Comparison of ENCODE assay signal across 15 mouse cellular contexts in the genomic region with DNA sequence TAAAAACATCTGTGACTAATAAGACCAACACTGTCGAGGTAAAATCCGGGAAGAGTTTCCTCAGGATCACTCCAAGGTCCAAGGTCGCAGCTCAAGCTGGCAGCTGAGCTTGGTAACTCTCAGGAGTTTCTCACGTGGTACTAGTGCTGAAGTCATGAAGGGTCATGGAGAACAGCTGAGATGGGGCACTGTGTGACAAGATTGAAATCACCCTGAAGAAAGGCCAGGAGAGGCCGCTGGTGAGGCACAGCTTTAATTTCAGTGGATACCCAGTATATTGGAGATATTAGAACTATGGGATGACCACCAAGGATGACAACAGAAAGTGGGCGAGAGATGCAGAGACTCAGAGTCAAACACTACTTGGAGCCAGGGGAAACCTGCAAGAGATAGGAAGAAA. TPM values are rescaled to one million over a fixed set of nuclear protein-coding genes. Genes with fewer than 3 reads are reported as not detected.
DNase-seq lines count a peak whose midpoint lies in the region; ATAC-seq lines count a peak whose summit lies in the region.
"Had no signal": no experiment of that assay in that cellular context is flagged by ENCODE, and none has a peak within 500 bp of the region (broad histone marks: within the 10 kb centered on the region; RNA-seq: fewer than 3 reads in every experiment).

No protein-coding gene starts in this region.

- no peaks in the 10 kb centered on the region for H3K27me3 ChIP-seq in hindbrain, embryonic 10.5 days (ENCODE audit: insufficient read depth, poor library complexity, severe bottlenecking)
- no peaks in the 10 kb centered on the region for H3K27me3 ChIP-seq in hindbrain, embryonic 12.5 days
- no peaks in the 10 kb centered on the region for H3K27me3 ChIP-seq in forebrain, embryonic 13.5 days
- H3K27me3 ChIP-seq: hindbrain, embryonic 13.5 days had no signal

- no peak overlapping the region for H3K4me3 ChIP-seq in hindbrain, embryonic 10.5 days
- H3K4me3 ChIP-seq in hindbrain, embryonic 12.5 days = no peak overlapping the region
- H3K4me3 ChIP-seq in forebrain, embryonic 13.5 days = no peak overlapping the region
- H3K4me3 ChIP-seq: hindbrain, embryonic 13.5 days had no signal

- no peaks in the 10 kb centered on the region for H3K36me3 ChIP-seq in hindbrain, embryonic 10.5 days
- no peaks in the 10 kb centered on the region for H3K36me3 ChIP-seq in hindbrain, embryonic 12.5 days
- no peaks in the 10 kb centered on the region for H3K36me3 ChIP-seq in forebrain, embryonic 13.5 days (ENCODE audit: poor library complexity, severe bottlenecking)
- H3K36me3 ChIP-seq: hindbrain, embryonic 13.5 days had no signal

- no peak overlapping the region for H3K4me2 ChIP-seq in hindbrain, embryonic 12.5 days (replicated peaks)
- H3K4me2 ChIP-seq in forebrain, embryonic 13.5 days = no peak overlapping the region
- H3K4me2 ChIP-seq: hindbrain, embryonic 13.5 days had no signal

- WGBS in hindbrain, embryonic 10.5 days = 55% methylated on average over 6 of the region's 6 CpGs
- WGBS in hindbrain, embryonic 12.5 days = 58% methylated on average over 6 of the region's 6 CpGs
- 66% methylated on average over 6 of the region's 6 CpGs for WGBS in forebrain, embryonic 13.5 days

- ATAC-seq in hindbrain, embryonic 12.5 days (ENCODE audit: low FRiP score) = no peak
- no peak for ATAC-seq in forebrain, embryonic 13.5 days

- DNase-seq in hindbrain, embryonic 10.5 days (ENCODE audit: low spot score) = peak; percentile 16
- DNase-seq in 416B (ENCODE audit: low read depth) = peak; percentile 45
- peak; percentile 61 for DNase-seq in adrenal gland, adult 8-10 months
- peak; percentile 12 for DNase-seq in kidney, postnatal 14 days
- no peak for DNase-seq in thymus, postnatal 4 days
- no peak for DNase-seq in frontal cortex, adult 2 months (ENCODE audit: extremely low spot score in 1 of 2, low spot score in 1 of 2)
- DNase-seq: cerebellum, postnatal 25 days; left cerebral cortex, postnatal 4 days; right cerebral cortex, postnatal 25 days had no signal

- H3K9ac ChIP-seq in hindbrain, embryonic 12.5 days = no peak overlapping the region
- no peak overlapping the region for H3K9ac ChIP-seq in forebrain, embryonic 13.5 days
- H3K9ac ChIP-seq: hindbrain, embryonic 13.5 days had no signal

- H3K9me3 ChIP-seq in hindbrain, embryonic 10.5 days = no peaks in the 10 kb centered on the region
- no peaks in the 10 kb centered on the region for H3K9me3 ChIP-seq in hindbrain, embryonic 12.5 days (replicated peaks)
- no peaks in the 10 kb centered on the region for H3K9me3 ChIP-seq in forebrain, embryonic 13.5 days (replicated peaks)
- H3K9me3 ChIP-seq: hindbrain, embryonic 13.5 days had no signal

- H3K4me1 ChIP-seq in hindbrain, embryonic 10.5 days (replicated peaks) = no peaks in the 10 kb centered on the region
- no peaks in the 10 kb centered on the region for H3K4me1 ChIP-seq in hindbrain, embryonic 12.5 days
- H3K4me1 ChIP-seq in forebrain, embryonic 13.5 days = no peaks in the 10 kb centered on the region
- H3K4me1 ChIP-seq: hindbrain, embryonic 13.5 days had no signal

- no peak overlapping the region for H3K27ac ChIP-seq in hindbrain, embryonic 10.5 days
- no peak overlapping the region for H3K27ac ChIP-seq in hindbrain, embryonic 12.5 days
- H3K27ac ChIP-seq in forebrain, embryonic 13.5 days = no peak overlapping the region
- H3K27ac ChIP-seq: hindbrain, embryonic 13.5 days had no signal

RNA-seq across cellular contexts. Expression of gene Ttll8, which starts 7.4 kb away (rescaled TPM):
- polyA plus RNA-seq in hindbrain, embryonic 10.5 days (2016; fragmentation: Nextera tagmentation; extraction: Ambion mirVana) = 0.05 and 0.08 TPM in 2 replicates
- not detected in 2 replicates for polyA plus RNA-seq in hindbrain, embryonic 12.5 days (2016; fragmentation: Nextera tagmentation; extraction: Ambion mirVana)
- total RNA-seq in adrenal gland, adult 8-10 months (2022) = not detected
- polyA plus RNA-seq in forebrain, embryonic 13.5 days (2015; fragmentation: Nextera tagmentation; extraction: Ambion mirVana) = 0.13 TPM in 1 of 2 replicates, not detected in the other
- 1.8 and 2.0 TPM in 2 replicates for polyA plus RNA-seq in frontal cortex, adult 2 months (2012; rRNA removed)
- polyA plus RNA-seq: hindbrain, embryonic 13.5 days; lung, embryonic 16.5 days; stomach, embryonic 14.5 days had no signal

RNA-seq across cellular contexts. Expression of gene Mlc1, which starts 32.0 kb away (rescaled TPM):
- 4.7 and 5.5 TPM in 2 replicates for polyA plus RNA-seq in hindbrain, embryonic 10.5 days (2016; fragmentation: Nextera tagmentation; extraction: Ambion mirVana)
- 4.7 and 6.2 TPM in 2 replicates for polyA plus RNA-seq in hindbrain, embryonic 12.5 days (2016; fragmentation: Nextera tagmentation; extraction: Ambion mirVana)
- total RNA-seq in adrenal gland, adult 8-10 months (2022) = under 1 TPM in 2 of 4 experiments, not detected in 2; 0.16 to 0.17 TPM
- 20.9 and 23.8 TPM in 2 replicates for polyA plus RNA-seq in forebrain, embryonic 13.5 days (2015; fragmentation: Nextera tagmentation; extraction: Ambion mirVana)
- 149 and 180 TPM in 2 replicates for polyA plus RNA-seq in frontal cortex, adult 2 months (2012; rRNA removed)
- polyA plus RNA-seq: stomach, embryonic 14.5 days had no signal

RNA-seq across cellular contexts. Expression of gene Mov10l1, which starts 35.9 kb away (rescaled TPM):
- polyA plus RNA-seq in hindbrain, embryonic 10.5 days (2016; fragmentation: Nextera tagmentation; extraction: Ambion mirVana) = not detected in 2 replicates
- not detected in 2 replicates for polyA plus RNA-seq in hindbrain, embryonic 12.5 days (2016; fragmentation: Nextera tagmentation; extraction: Ambion mirVana)
- total RNA-seq in adrenal gland, adult 8-10 months (2022) = not detected
- not detected in 2 replicates for polyA plus RNA-seq in forebrain, embryonic 13.5 days (2015; fragmentation: Nextera tagmentation; extraction: Ambion mirVana)
- polyA plus RNA-seq in frontal cortex, adult 2 months (2012; rRNA removed) = not detected in 2 replicates
- total RNA-seq: layer of hippocampus, adult 18-20 months had no signal
- polyA plus RNA-seq: hindbrain, embryonic 13.5 days; stomach, embryonic 14.5 days had no signal

Comparison
In these comparisons a context has a peak if more than half of its experiments do, and no peak if none do; other contexts are left out.
1. DNase-seq: peak in hindbrain, embryonic 10.5 days (single experiment), 416B (single experiment), adrenal gland, adult 8-10 months (single experiment) and kidney, postnatal 14 days (single experiment); none in thymus, postnatal 4 days (single experiment) and frontal cortex, adult 2 months (0 of 2).